Mouse (Mus musculus) stomach, postnatal 0 days (tissue): ENCODE measurements around the gene Dedd2.

Experiments used
- CTCF ChIP-seq: IDR thresholded peaks from 2 replicates; pipeline ENCODE4 v1.5.1; 2016; ENCODE audit warnings: antibody characterized with exemption, low read depth, mild to moderate bottlenecking, moderate library complexity
- EP300 ChIP-seq: optimal IDR thresholded peaks from 2 replicates; pipeline ENCODE3; 2016; ENCODE audit warnings: antibody characterized with exemption

DNA sequence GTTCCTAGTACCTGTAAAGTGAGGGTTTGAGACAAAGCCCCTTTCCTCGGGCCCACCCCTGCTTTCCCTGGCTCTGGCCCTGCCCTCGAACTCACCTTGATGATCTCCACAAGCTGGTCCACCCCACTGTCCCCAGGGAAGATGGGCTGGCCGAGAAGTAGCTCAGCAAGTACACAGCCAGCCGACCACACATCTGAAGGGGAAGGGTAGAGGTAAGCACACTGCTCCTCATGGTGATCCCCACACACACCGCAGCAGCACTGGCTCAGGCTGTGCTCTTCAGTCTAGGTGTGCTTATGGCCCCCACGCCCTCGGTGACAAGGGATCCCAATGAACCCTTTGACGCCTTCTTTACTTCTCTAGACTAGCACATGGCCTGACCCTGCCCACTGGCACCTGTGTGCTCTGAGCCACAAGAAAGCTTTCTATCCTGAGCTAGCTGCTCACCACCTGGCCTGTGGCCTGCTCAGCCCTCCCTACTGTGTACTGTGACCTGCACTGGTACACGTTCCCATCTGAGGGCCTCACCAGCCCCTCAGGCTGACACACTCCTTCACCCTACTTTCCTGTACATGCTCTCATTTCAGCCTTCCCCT is 10.4 kb upstream of the Dedd2 start:
- no peak for TF ChIP-seq EP300
- TF ChIP-seq CTCF = no peak
